Mouse (Mus musculus) cerebellum, adult 9-11 months (tissue): ENCODE data around the gene Rnf167.

Experiments used
- DNase-seq: peaks from one replicate; pipeline ENCODE4 v3.0.0; 2022

The Rnf167 gene

GRCm38 (mm10) chr11:70638714-70639278, 8.2 kb upstream of the Rnf167 start, which contains the start of gene Gp1ba:
Gene Gp1ba (plus strand): TSS chr11:70639122.
- no peak for DNase-seq

- DNase-seq: no peak
Measured at GRCm38 (mm10) chr11:70639976-70640375, 7.1 kb upstream of the Rnf167 start.

GRCm38 (mm10) chr11:70641241-70641640, 5.8 kb upstream of the Rnf167 start:
- no peak for DNase-seq

- DNase-seq: no peak
Measured at GRCm38 (mm10) chr11:70643051-70643450, 4.0 kb upstream of the Rnf167 start.

GRCm38 (mm10) chr11:70644564-70645103, 2.4 kb upstream of the Rnf167 start:
- peak; percentile 59 for DNase-seq

GRCm38 (mm10) chr11:70645461-70646258, 1.4 kb upstream of the Rnf167 start:
- DNase-seq: peak; percentile 60

DNA sequence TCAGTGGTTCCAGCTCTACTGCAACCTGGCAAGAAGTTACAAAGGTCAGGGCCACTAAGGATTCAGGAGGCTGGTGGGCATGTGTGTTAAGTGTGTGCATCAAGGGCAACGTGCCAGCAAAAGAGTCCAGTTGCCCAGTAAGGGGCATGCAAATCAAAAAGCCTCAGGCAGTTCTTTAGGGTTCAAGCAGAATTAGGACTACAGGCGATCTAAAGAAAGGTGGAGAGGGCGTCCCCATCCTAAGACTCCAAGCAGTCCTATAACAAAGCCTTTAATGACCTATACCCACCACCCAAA, 828 bp upstream of the Rnf167 start:
- peak; percentile 77 for DNase-seq

GRCm38 (mm10) chr11:70647716-70648420, 833 bp downstream of the Rnf167 start:
- DNase-seq: peak; percentile 74

DNA sequence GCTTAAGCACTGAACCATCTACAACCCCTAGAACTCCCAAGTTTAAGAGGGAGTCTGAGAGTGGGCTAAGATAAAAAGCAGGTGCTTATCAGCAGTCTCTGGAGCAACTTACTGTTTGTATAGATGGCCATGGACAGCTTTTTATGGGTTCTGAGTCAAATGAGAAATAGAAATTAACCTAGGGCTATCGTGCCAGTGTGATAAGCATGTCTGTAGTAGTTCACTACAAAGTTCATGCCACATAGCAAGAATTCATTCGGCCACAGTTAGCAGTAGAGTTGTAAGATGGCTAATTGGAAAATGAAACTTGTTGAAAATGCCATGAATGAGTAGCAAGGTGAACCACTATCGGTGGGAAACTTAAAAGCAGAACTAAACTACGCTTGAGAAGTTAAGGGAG, 1.5 kb downstream of the Rnf167 start:
- peak; percentile 14 for DNase-seq

- peak; percentile 26 for DNase-seq
Measured at GRCm38 (mm10) chr11:70649185-70649734, 2.2 kb downstream of the Rnf167 start.

DNA sequence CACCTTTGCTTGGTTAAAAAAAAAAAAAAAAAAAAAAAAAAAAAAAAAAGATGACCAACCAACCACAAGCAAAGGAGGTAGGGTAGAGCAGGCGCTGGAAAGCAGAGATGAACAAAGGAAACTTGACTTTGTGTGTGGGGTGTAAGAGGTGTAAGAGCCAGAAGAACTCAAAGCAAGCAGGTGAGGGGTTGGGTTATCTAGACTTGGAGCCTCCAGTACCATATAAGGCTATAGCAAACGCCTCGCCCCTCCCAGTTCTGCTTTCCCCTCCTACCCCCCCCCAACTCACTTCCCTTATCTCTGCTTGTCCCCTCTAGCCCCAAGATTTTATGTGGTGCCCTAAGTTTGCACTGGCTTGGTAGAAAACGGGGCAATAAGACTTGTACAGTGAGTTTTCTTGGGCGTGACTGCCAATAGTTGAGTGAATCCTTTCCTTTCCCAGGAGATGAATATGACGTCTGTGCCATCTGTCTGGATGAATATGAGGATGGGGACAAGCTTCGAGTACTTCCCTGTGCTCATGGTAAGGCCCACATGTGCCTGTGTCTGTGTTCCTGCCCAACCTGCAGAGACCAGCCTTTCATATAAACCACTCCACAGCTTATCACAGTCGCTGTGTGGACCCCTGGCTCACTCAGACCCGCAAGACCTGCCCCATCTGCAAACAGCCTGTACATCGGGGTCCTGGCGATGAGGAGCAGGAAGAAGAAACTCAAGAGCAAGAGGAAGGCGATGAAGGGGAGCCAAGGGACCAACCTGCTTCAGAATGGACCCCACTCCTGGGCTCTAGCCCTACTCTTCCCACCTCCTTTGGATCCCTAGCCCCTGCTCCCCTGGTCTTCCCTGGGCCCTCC, 3.5 kb downstream of the Rnf167 start:
- DNase-seq: peak; percentile 44

DNA sequence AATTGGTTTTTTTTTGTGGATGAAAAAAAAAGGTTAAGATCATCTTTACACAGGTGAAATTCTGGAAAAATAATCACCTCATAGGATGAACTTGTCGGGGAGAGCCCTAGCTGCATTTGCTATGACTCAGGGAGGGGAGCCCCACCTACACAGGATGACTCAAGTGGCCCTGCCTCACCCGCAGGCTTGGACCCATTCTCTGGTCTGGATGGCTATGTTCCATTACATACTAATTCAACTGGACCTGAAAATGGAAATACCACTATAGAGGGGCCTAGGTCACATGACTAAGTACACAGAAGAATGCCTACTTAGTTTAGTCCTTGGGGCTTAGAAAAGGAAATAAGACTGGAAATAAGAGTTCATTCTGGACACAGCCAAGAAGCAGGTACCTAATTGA, 4.4 kb downstream of the Rnf167 start:
- peak; percentile 39 for DNase-seq

DNA sequence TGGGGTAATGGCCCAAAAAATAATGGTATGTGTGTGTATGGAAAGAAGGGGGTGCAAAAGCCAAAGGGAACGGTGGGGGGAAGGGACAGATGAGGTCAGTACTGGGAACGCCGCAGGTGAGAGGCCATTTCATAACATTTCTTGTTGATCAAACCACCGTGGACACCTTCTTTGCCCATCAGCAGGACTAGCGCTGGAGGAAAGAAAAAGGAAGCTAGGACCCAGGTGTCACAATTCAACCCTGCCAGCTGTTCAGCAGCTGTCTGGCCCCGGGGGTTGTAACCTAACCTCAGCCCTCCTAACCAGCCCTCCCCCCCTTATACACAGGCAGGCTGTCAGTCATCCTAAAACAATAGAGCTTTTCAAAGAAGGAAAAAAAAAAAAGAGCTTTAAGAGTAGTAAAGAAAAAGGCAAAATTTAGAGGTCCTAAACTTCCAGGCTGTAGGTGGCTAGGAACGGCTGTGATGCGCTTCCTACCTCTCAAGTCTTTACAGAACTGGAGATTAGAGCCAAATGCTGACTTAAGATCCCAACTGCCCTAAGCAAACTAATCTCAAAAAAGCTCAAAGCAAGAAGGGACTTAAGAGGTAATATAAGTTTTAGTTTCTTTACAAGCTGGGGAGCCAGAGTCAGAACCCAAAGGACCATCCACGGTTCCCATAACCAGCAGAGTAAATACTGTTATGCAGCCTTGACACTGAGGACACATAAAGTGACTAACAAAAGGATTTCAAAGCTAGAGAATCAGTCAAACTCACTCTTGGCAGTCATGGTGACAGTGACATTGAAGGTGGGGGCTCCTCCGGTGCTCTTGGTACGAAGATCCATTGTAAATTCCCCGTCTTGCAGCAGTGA, 5.2 kb downstream of the Rnf167 start:
- peak; percentile 55 for DNase-seq

- peak; percentile 44 for DNase-seq
Measured at GRCm38 (mm10) chr11:70652884-70653344, 5.9 kb downstream of the Rnf167 start.

DNA sequence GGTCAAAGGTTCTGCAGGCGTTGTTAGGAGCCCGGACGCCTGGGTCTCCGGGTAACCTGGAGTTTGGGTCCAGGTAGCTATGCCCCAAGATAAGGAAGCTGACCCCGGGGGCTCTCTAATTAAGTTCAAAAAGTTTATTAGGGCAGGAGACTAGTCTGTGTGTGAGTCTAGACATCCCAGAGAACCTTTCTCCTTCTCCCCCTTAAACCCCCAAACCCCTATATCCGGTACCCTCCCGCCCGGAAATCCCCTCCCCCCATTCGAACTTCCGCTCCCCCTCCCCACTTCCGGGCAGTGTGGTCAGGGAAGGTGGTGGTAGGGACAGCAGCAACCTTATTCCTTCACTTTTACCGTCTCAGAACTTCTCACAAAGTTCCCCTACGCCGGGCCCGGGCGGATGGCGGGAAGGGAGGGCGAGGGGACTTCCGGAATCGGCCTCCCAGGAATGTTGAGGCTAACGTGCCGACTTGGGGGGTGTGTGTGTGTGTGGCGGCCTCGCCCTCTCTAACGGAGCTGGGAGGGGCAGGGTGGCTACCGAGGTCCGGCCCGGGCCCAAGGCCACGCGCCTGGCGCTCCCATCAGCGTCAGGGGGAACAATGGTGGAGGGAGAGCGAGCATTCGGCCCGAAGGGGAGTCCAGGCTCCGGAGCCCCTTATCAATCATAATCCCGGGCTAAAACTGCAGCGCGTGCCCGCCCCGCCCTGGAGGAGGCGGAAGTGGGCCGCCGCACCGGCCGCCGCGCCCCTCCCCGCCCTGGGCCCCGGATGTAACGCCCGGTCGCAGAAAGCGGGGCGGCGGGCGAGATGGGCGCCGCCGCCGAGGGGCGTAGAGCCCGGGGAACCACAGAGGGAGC, 6.5 kb downstream of the Rnf167 start:
- DNase-seq: peak; percentile 75

GRCm38 (mm10) chr11:70654198-70654922, 7.3 kb downstream of the Rnf167 start, which contains the start of gene Pfn1:
Gene Pfn1 (minus strand): TSS chr11:70654644.
- DNase-seq: peak; percentile 84

- DNase-seq: peak; percentile 87
Measured at GRCm38 (mm10) chr11:70654923-70655570, 8.0 kb downstream of the Rnf167 start.

DNA sequence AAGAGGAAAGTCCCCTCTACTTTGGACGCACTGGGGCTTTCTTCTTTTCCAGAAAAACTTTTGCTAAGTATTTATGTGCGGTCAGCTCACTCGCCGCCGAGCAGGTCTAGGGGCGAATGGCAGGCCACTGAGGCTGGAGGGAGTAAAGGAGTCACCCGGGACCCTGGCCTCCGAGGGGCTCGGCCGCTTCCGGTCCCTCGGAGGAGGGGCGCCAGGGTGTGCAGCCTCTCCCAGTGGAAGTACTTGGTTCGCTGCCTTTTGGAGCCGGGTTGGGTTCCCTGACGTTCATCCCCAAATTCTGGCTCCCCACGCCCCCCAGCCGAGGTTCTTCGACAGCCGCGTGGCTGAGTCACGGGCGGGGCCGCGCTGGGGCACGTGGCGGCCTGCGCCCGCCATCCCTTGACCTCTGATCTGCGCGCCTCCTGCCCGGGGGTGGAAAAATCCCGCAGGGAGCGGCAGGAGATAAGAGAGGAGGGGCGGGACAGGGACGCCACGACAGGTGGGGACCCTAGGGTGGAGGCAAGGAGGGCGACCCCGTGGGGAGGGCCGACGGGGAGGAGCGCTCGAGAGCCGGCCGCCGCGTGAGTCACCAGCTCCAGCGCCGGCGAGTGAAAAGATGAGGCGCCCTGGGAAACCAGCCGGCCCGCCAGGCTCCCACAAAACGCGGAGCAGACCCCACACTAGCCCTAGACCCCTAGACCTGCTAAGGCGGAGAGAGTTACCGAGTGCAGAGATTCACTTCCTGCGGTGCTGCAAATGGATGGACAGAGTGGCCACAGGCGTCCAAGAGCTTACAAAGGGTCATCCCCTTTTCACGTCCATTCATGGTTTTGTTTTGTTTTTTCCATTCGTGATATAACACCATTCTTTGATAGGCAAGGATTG, 8.8 kb downstream of the Rnf167 start:
- DNase-seq: peak; percentile 74
